Mouse (Mus musculus) hindbrain, embryonic 13.5 days (tissue): ENCODE results near the gene Entpd5. TPM values are rescaled to one million over a fixed set of nuclear protein-coding genes. Genes with fewer than 3 reads are reported as not detected.

ENCODE experiments used
- ATAC-seq: fragments of 200-750 bp; cut with Nextera tagmentation; 2 replicates; pipeline ENCODE4 v1.8.0; 2017; ENCODE audit warnings: moderate TSS enrichment; ENCODE audit not compliant: low FRiP score
- H3K27ac ChIP-seq: fragments of 300-500 bp; sonication (generic); 2 replicates; pipeline ENCODE4 v1.5.1; 2015; ENCODE audit warnings: inconsistent platforms, mild to moderate bottlenecking, moderate library complexity
- H3K27me3 ChIP-seq: fragments of 300-500 bp; sonication (generic); 2 replicates; pipeline ENCODE4 v1.6.1; 2015; ENCODE audit warnings: mild to moderate bottlenecking, inconsistent platforms
- H3K36me3 ChIP-seq: fragments of 300-500 bp; sonication (generic); 2 replicates; pipeline ENCODE4 v1.6.1; 2015; ENCODE audit warnings: mild to moderate bottlenecking, inconsistent platforms
- H3K4me1 ChIP-seq: fragments of 300-500 bp; sonication (generic); replicated peaks from 2 replicates; pipeline ENCODE4 v1.6.1; 2015; ENCODE audit warnings: inconsistent platforms
- H3K4me2 ChIP-seq: fragments of 300-500 bp; sonication (generic); 2 replicates; pipeline ENCODE4 v1.6.1; 2015; ENCODE audit warnings: inconsistent platforms, mild to moderate bottlenecking, moderate library complexity
- H3K4me3 ChIP-seq: fragments of 300-500 bp; sonication (generic); 2 replicates; pipeline ENCODE4 v1.5.1; 2015; ENCODE audit warnings: mild to moderate bottlenecking, inconsistent platforms
- H3K9ac ChIP-seq: fragments of 300-500 bp; sonication (generic); 2 replicates; pipeline ENCODE4 v1.6.1; 2015; ENCODE audit warnings: mild to moderate bottlenecking, inconsistent platforms
- H3K9me3 ChIP-seq: fragments of 300-500 bp; sonication (generic); 2 replicates; pipeline ENCODE4 v1.6.1; 2016; ENCODE audit warnings: inconsistent platforms
- WGBS: fragments of 180-500 bp; shearing (Covaris S2); methylation state at CpG from one replicate; pipeline ENCODE4 v1.1.7; 2015; 5-methylcytosine and 5-hydroxymethylcytosine counted together
- polyA plus RNA-seq: library from polyadenylated mRNA; unstranded; fragments of >200 nt; fragmentation: Nextera tagmentation; extraction: Ambion mirVana; gene quantifications from 2 replicates; pipeline ENCODE4 v1.2.1, GENCODE M21; 2015

Entpd5 gene
- polyA plus RNA-seq, 1 experiment from 2014 or later: 13.0 TPM

GRCm38 (mm10) chr12:84417605-84417922 is 8.7 kb upstream of the Entpd5 start:
- Histone ChIP-seq H3K9me3 (no peaks in the 10 kb centered on the region), H3K4me2 (peak overlapping the region; percentile 78), H3K4me3 (peak overlapping the region; percentile 52), H3K4me1 (peaks cover 9% of the 10 kb centered on the region), H3K27me3 (0 out of 2 replicates have a peak, but pooled peaks cover under 1% of the 10 kb centered on the region), H3K27ac (peak overlapping the region; percentile 78), H3K9ac (peak overlapping the region; percentile 76), H3K36me3 (no peaks in the 10 kb centered on the region; the same call in 1 of the 2 replicates)
- 40% methylated on average over 18 of the region's 18 CpGs for WGBS
- ATAC-seq: no peak

DNA sequence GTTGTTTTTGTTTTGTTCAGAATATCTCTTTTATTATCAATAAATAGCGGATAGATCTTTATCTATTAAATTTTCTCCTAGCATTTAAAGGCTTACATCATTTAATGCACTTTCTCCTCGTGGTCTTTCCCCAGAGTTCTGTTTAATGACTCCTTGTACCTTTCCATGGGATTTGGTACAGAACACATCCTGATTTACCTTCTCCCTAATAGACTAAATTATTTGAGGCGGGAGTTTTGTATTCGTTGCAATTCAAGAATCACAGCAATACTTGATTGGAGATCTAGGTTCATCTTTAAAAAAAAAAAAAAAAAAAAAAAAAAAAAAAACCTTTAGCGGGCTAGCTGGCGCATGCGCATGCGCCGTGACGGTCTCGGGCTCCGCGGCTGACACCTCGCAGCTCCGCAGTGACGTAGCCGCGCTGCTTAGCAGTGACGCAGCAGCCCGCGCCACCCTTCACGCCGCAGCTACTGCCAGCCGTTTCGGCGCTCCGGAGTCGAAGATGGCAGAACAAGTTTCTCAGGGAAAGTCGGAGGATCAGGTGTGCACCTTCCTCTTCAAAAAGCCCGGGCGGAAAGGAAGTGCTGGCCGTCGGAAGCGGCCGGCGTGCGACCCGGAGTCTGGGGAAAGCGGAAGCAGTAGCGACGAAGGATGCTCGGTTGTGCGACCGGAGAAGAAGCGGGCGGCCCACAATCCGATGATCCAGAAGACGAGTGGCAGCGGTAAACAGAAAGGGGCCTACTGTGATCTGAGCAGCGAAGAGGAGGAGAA is 8.2 kb upstream of the Entpd5 start, which contains the start of gene Rnf113a2:
Gene Rnf113a2, plus strand, starts transcription at position 363 of the 771 bp plus-strand sequence.
- ATAC-seq: peak; percentile 90
- H3K36me3 ChIP-seq: no peaks in the 10 kb centered on the region; the same call in 1 of the 2 replicates
- H3K27me3 ChIP-seq: no peaks in the 10 kb centered on the region
- H3K4me1 ChIP-seq: peaks cover 9% of the 10 kb centered on the region
- peak within 1 kb of the TSS; percentile 78 for H3K4me2 ChIP-seq
- no peaks in the 10 kb centered on the region for H3K9me3 ChIP-seq
- peak within 1 kb of the TSS; percentile 52 for H3K4me3 ChIP-seq
- 3% methylated on average over 50 of the region's 50 CpGs for WGBS
- H3K27ac ChIP-seq: peak within 1 kb of the TSS; percentile 78
- peak within 1 kb of the TSS; percentile 76 for H3K9ac ChIP-seq

DNA sequence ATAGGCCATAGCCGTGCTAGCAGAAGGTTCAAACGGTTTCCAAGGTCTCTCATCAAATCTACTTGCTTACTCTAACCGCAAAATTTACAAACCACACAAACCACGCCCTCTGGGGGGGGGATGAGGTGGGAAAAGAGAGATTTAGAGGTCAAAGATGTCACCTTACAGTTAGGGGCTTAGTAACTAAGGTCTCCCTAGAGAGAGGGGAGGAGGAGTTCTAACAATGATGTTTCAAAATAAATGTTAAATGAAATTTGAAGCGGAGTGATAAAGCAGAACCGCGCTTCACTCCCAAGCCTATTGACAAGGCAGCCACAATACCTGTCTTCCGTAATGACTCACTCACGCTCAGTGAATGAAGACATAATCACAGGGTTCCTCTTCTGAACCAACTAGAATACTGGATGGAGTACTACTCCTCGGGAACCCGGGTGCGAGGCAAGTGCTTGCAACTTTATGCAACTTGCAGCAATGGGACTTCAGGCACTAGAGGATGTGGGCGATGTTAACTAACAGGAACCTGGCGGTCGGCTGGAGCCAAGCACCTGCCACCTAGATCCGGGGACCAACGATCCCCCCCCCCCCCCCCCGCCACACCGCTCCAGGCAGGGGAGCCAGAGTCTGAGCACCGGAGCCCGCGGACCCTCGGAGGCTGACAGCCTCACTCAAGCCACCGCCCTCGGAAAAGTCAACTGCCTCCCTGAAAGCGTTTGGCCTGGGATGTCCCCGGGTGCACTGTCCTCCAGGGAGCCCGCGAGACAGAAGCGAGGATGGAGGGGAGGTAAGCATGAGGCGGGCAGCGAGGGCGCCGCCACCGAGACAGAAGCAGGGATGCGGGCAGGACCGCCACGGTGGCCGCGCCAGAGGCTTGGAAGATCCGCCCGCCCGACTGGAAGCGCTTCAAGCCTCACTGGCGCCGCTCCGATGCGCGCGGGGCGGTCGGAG is 683 bp downstream of the Entpd5 start:
- WGBS: 2% methylated on average over 43 of the region's 52 CpGs
- ATAC-seq: peak; percentile 83
- Histone ChIP-seq H3K36me3 (no peaks in the 10 kb centered on the region), H3K9me3 (no peaks in the 10 kb centered on the region), H3K4me1 (peaks cover 11% of the 10 kb centered on the region), H3K4me3 (peak overlapping the region; percentile 72), H3K27me3 (0 out of 2 replicates have a peak, but pooled peaks cover 4% of the 10 kb centered on the region), H3K9ac (peak overlapping the region; percentile 87), H3K4me2 (peak overlapping the region; percentile 74), H3K27ac (peak overlapping the region; percentile 94)

GRCm38 (mm10) chr12:84407259-84407658 is 1.6 kb downstream of the Entpd5 start:
- no peak overlapping the region for H3K4me3 ChIP-seq
- no peak overlapping the region for H3K27ac ChIP-seq
- H3K27me3 ChIP-seq: 0 out of 2 replicates have a peak, but pooled peaks cover 4% of the 10 kb centered on the region
- H3K9me3 ChIP-seq: no peaks in the 10 kb centered on the region
- no peak for ATAC-seq
- H3K4me2 ChIP-seq: no peak overlapping the region
- H3K36me3 ChIP-seq: no peaks in the 10 kb centered on the region
- H3K4me1 ChIP-seq: peaks cover 11% of the 10 kb centered on the region
- 59% methylated on average over 4 of the region's 4 CpGs for WGBS
- H3K9ac ChIP-seq: no peak overlapping the region

- Histone ChIP-seq H3K9me3 (no peaks in the 10 kb centered on the region), H3K36me3 (no peaks in the 10 kb centered on the region), H3K9ac (no peak overlapping the region), H3K27me3 (no peaks in the 10 kb centered on the region), H3K4me1 (peaks cover 9% of the 10 kb centered on the region), H3K27ac (no peak overlapping the region), H3K4me3 (no peak overlapping the region), H3K4me2 (no peak overlapping the region)
- WGBS: 72% methylated on average over 6 of the region's 6 CpGs
- no peak for ATAC-seq
Observed at GRCm38 (mm10) chr12:84404541-84404940, 4.3 kb downstream of the Entpd5 start.

- Histone ChIP-seq H3K4me2 (no peak overlapping the region), H3K9me3 (no peaks in the 10 kb centered on the region), H3K9ac (no peak overlapping the region), H3K27ac (no peak overlapping the region), H3K36me3 (no peaks in the 10 kb centered on the region), H3K27me3 (no peaks in the 10 kb centered on the region), H3K4me3 (no peak overlapping the region), H3K4me1 (peaks cover 3% of the 10 kb centered on the region)
- WGBS: 84% methylated on average over 9 of the region's 9 CpGs
- no peak for ATAC-seq
Observed at GRCm38 (mm10) chr12:84402923-84403322, 5.9 kb downstream of the Entpd5 start.

GRCm38 (mm10) chr12:84400653-84401052 is 8.2 kb downstream of the Entpd5 start:
- no peaks in the 10 kb centered on the region for H3K27me3 ChIP-seq
- no peak overlapping the region for H3K4me3 ChIP-seq
- 73% methylated on average over 3 of the region's 3 CpGs for WGBS
- H3K4me2 ChIP-seq: no peak overlapping the region
- no peaks in the 10 kb centered on the region for H3K36me3 ChIP-seq
- H3K27ac ChIP-seq: no peak overlapping the region
- H3K4me1 ChIP-seq: no peaks in the 10 kb centered on the region
- H3K9me3 ChIP-seq: no peaks in the 10 kb centered on the region
- no peak for ATAC-seq
- no peak overlapping the region; the same call in 1 of the 2 replicates for H3K9ac ChIP-seq

DNA sequence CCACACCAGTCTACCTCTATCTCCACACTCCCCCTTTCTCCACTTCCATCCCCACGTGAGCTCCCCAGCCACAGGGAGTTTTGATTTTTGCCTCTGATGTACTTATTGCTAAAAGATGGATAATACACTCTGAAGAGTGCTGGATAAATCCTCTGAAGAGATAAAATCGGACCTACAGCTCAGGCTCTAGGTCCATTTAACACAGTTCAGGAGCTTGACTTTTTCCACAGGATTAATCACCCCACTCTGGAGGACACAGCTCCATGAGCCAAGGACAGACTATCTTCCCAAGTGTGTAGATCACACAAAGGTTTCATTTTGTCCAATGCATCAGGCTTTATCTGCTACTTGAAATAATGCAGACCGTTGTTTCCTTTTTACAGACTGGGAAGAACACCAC is 8.8 kb downstream of the Entpd5 start:
- no peak overlapping the region for H3K4me2 ChIP-seq
- WGBS: 85% methylated on average over 3 of the region's 3 CpGs
- no peak for ATAC-seq

GRCm38 (mm10) chr12:84399663-84400062 is 9.2 kb downstream of the Entpd5 start:
- Histone ChIP-seq H3K9me3 (no peaks in the 10 kb centered on the region), H3K9ac (no peak overlapping the region), H3K27me3 (no peaks in the 10 kb centered on the region), H3K4me2 (no peak overlapping the region), H3K4me1 (no peaks in the 10 kb centered on the region), H3K27ac (no peak overlapping the region), H3K4me3 (no peak overlapping the region), H3K36me3 (no peaks in the 10 kb centered on the region)
- no peak for ATAC-seq
- WGBS: 89% methylated on average over 9 of the region's 9 CpGs

More for the DNA sequence above, 8.8 kb downstream of the Entpd5 start:
- Histone ChIP-seq H3K27me3 (no peaks in the 10 kb centered on the region), H3K9ac (no peak overlapping the region), H3K36me3 (no peaks in the 10 kb centered on the region), H3K27ac (no peak overlapping the region), H3K4me3 (no peak overlapping the region), H3K4me1 (no peaks in the 10 kb centered on the region), H3K9me3 (no peaks in the 10 kb centered on the region)

DNA sequence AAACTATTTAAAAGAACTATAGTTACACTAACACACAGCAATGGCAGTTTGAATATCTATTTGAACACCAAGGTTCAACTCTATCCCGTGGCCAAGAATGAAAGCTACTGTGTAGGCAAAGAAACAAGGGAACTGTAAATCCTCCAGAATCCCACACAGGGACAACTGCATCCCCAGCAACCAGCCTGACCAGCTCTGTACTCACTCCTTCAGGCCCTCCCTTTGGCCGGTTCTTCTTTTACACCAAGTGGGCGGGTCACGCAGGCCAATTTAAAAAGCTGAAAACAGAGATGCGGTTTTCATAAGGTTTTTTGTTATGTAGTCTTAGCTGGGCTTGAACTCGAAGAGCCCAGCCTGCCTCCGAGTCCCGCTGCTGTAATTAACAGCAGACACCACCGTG is 9.7 kb downstream of the Entpd5 start:
- H3K4me1 ChIP-seq: no peaks in the 10 kb centered on the region
- H3K27me3 ChIP-seq: no peaks in the 10 kb centered on the region
- no peaks in the 10 kb centered on the region for H3K9me3 ChIP-seq
- no peak overlapping the region for H3K9ac ChIP-seq
- H3K27ac ChIP-seq: no peak overlapping the region
- no peaks in the 10 kb centered on the region for H3K36me3 ChIP-seq
- no peak for ATAC-seq
- no peak overlapping the region for H3K4me3 ChIP-seq
- no peak overlapping the region for H3K4me2 ChIP-seq
- 78% methylated on average over 9 of the region's 9 CpGs for WGBS

- Histone ChIP-seq H3K36me3 (no peaks in the 10 kb centered on the region), H3K27me3 (no peaks in the 10 kb centered on the region), H3K27ac (no peak overlapping the region), H3K9ac (no peak overlapping the region), H3K4me3 (no peak overlapping the region), H3K4me1 (no peaks in the 10 kb centered on the region), H3K9me3 (no peaks in the 10 kb centered on the region), H3K4me2 (no peak overlapping the region)
- 87% methylated on average over 5 of the region's 5 CpGs for WGBS
- ATAC-seq: no peak
Observed at GRCm38 (mm10) chr12:84398629-84399028, 10.2 kb downstream of the Entpd5 start.

DNA sequence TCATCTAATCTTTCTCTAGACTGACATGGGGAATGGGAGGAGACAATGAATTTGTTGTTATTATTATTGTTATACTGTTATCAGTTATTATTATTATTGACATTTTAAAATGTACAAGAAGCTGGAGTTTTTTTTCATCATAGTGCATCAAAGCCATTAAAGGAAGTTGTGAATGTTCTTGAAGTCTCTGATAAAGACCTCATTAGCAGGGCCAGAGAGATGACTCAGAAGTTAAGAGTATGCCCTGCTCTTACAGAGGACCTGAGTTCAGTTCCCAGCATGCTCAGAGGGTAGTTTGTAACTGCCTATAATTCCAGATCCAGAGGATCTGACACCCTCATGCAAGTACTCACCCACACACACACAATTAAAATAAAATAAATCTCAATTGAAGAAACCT is 11.1 kb downstream of the Entpd5 start:
- H3K36me3 ChIP-seq: no peaks in the 10 kb centered on the region
- H3K4me2 ChIP-seq: no peak overlapping the region
- ATAC-seq: no peak
- no peaks in the 10 kb centered on the region for H3K9me3 ChIP-seq
- H3K27me3 ChIP-seq: no peaks in the 10 kb centered on the region
- H3K4me1 ChIP-seq: no peaks in the 10 kb centered on the region
- no peak overlapping the region for H3K4me3 ChIP-seq
- no peak overlapping the region for H3K9ac ChIP-seq
- no peak overlapping the region for H3K27ac ChIP-seq
